Mouse (Mus musculus): ENCODE measurements around the gene Grb7. TPM values are rescaled to one million over a fixed set of nuclear protein-coding genes. Genes with fewer than 3 reads are reported as not detected.

The Grb7 gene
- polyA plus RNA-seq, 1 experiment from 2014 or later, result 0.50 TPM

DNA sequence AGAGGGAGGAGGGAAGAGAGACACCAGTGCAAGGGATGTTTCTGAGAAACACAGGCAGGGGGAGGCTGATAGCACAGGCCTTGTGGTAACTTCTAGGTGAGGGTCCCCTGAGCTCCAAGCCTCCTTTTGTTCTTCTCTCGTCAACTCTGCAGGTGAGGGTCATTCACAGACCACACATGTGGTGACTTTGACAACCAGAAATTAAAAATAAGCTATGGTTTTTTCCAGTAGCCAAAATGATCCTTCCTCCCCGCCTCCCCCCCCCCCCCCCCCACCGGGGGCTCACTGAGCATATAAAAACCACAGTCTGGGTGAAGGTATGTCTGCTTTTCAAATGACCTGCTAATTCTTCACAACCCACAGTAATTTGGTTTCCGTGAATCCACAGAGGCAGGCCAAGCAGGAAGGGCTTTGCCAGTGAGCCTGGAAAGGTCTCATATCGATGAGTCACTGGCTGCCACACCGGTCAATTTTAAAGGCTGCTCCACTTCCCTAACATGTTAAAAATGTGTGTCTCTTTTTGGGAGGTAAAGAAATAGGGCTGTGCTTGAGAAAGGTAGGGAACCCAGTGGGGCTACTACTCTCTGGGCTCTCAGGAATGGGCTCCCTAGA, 15.0 kb downstream of the Grb7 start:
- no peak overlapping the region for H3K4me3 ChIP-seq (ENCODE audit: control insufficient read depth in 1 of 2, insufficient read depth in 1 of 2, low read depth in 1 of 2, low read length in 2 of 2)
- no peak overlapping the region for H3K4me2 ChIP-seq (ENCODE audit: low read length)
- ATAC-seq (ENCODE audit: insufficient number of reproducible peaks, insufficient read depth, low FRiP score, low read depth), result no peak
- H3K27ac ChIP-seq (replicated peaks in 1 of 2; ENCODE audit: control insufficient read depth in 1 of 2, insufficient read depth in 1 of 2, low read depth in 2 of 2, low read length in 2 of 2), result no peak overlapping the region
- no peaks in the 10 kb centered on the region for H3K9me3 ChIP-seq (ENCODE audit: control insufficient read depth, low read length)
- H3K9ac ChIP-seq (ENCODE audit: low read length), result no peak overlapping the region
- H3K36me3 ChIP-seq (ENCODE audit: control insufficient read depth, insufficient read depth, low read length), result no peaks in the 10 kb centered on the region
- WGBS, result 54% methylated on average over 6 of the region's 6 CpGs
- H3K4me1 ChIP-seq (ENCODE audit: control insufficient read depth in 2 of 2, insufficient read depth in 2 of 2, low read length in 2 of 2), result peaks cover 4 to 7% of the 10 kb centered on the region in 2 experiments; a peak in 3 of 4 replicates
- peaks cover 25% of the 10 kb centered on the region for H3K27me3 ChIP-seq (ENCODE audit: control insufficient read depth, insufficient read depth, low read length)

DNA sequence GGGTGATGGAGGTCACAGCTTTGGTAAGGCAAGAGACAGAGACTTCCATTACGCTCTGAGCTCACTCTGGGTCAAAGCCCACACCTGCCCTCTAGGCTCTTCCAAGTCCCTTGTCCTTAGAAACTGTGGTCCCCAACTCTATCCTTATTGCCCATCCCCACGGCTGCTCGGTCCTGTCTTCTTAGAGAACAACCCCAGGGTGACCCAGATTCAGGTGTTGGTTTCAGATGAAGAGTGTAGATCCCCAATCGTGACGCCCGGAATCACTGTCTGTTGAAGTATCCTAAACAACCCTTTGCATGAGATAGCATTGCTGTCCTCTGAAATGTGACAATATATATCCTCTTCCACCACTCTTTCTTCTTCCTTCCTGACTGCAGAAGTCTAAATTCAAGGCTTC, 16.1 kb downstream of the Grb7 start:
- no peak overlapping the region for H3K4me2 ChIP-seq (ENCODE audit: low read length)
- peaks cover 25% of the 10 kb centered on the region for H3K27me3 ChIP-seq (ENCODE audit: control insufficient read depth, insufficient read depth, low read length)
- no peak for ATAC-seq (ENCODE audit: insufficient number of reproducible peaks, insufficient read depth, low FRiP score, low read depth)
- WGBS, result 81% methylated on average over 6 of the region's 6 CpGs
- no peaks in the 10 kb centered on the region for H3K36me3 ChIP-seq (ENCODE audit: control insufficient read depth, insufficient read depth, low read length)
- H3K9ac ChIP-seq (ENCODE audit: low read length), result no peak overlapping the region
- H3K9me3 ChIP-seq (ENCODE audit: control insufficient read depth, low read length), result no peaks in the 10 kb centered on the region
- H3K4me1 ChIP-seq (ENCODE audit: control insufficient read depth in 2 of 2, insufficient read depth in 2 of 2, low read length in 2 of 2), result peaks cover 4 to 5% of the 10 kb centered on the region in 2 experiments; a peak in 3 of 4 replicates
- H3K4me3 ChIP-seq (ENCODE audit: control insufficient read depth in 1 of 2, insufficient read depth in 1 of 2, low read depth in 1 of 2, low read length in 2 of 2), result no peak overlapping the region
- H3K27ac ChIP-seq (replicated peaks in 1 of 2; ENCODE audit: control insufficient read depth in 1 of 2, insufficient read depth in 1 of 2, low read depth in 2 of 2, low read length in 2 of 2), result no peak overlapping the region

DNA sequence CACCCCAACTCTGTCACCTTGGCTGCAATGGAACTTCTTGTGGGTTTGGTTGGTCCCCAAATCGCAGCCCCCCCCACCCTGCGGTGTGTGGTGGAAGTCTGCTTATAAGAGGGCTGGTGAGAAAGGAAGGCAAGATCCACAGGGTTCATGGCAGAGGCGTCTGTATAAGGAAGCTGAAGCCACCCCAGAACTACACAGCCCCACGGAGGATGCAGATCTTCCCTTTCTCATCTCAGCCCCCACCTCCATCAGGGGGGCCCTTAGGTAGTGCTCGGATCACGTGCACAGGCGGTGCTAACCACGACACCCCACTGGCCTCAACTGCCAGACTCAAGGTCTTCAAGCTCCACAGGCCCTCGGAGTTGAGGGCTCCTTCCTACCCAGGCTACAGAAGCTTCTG, 17.7 kb downstream of the Grb7 start:
- Histone ChIP-seq H3K27me3 (ENCODE audit: control insufficient read depth, insufficient read depth, low read length) (peaks cover 16% of the 10 kb centered on the region), H3K4me3 (ENCODE audit: control insufficient read depth in 1 of 2, insufficient read depth in 1 of 2, low read depth in 1 of 2, low read length in 2 of 2) (no peak overlapping the region)
- WGBS, result 76% methylated on average over 9 of the region's 9 CpGs

DNA sequence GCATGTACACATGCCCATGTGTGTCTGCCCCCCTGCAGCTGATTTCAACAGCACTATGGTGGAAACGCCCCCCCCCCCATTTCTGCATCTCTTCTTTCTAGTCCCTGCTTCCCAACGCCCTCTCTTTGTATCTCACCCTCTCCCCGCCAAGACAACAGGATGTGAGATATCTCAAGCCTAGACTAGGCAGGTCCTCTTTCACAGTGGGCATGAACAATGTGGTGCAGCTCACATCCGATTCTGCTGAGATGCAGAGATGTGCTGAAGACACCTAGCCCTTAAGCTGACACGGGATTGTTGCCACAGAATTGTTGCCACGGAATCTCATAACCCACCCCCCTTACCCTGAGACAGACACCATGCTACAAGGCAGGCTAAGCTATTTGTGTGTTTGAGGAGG, 18.3 kb downstream of the Grb7 start:
- Histone ChIP-seq H3K4me1 (ENCODE audit: control insufficient read depth in 2 of 2, insufficient read depth in 2 of 2, low read length in 2 of 2) (no peaks in the 10 kb centered on the region), H3K9ac (ENCODE audit: low read length) (no peak overlapping the region), H3K36me3 (ENCODE audit: control insufficient read depth, insufficient read depth, low read length) (no peaks in the 10 kb centered on the region), H3K9me3 (ENCODE audit: control insufficient read depth, low read length) (no peaks in the 10 kb centered on the region), H3K4me2 (ENCODE audit: low read length) (no peak overlapping the region), H3K27me3 (ENCODE audit: control insufficient read depth, insufficient read depth, low read length) (peaks cover 10% of the 10 kb centered on the region), H3K27ac (replicated peaks in 1 of 2; ENCODE audit: control insufficient read depth in 1 of 2, insufficient read depth in 1 of 2, low read depth in 2 of 2, low read length in 2 of 2) (no peak overlapping the region), H3K4me3 (ENCODE audit: control insufficient read depth in 1 of 2, insufficient read depth in 1 of 2, low read depth in 1 of 2, low read length in 2 of 2) (no peak overlapping the region)
- no peak for ATAC-seq (ENCODE audit: insufficient number of reproducible peaks, insufficient read depth, low FRiP score, low read depth)
- 57% methylated on average over 6 of the region's 6 CpGs for WGBS

More for the DNA sequence above, 17.7 kb downstream of the Grb7 start:
- no peak overlapping the region for H3K27ac ChIP-seq (replicated peaks in 1 of 2; ENCODE audit: control insufficient read depth in 1 of 2, insufficient read depth in 1 of 2, low read depth in 2 of 2, low read length in 2 of 2)
- H3K4me2 ChIP-seq (ENCODE audit: low read length), result no peak overlapping the region
- no peaks in the 10 kb centered on the region for H3K4me1 ChIP-seq (ENCODE audit: control insufficient read depth in 2 of 2, insufficient read depth in 2 of 2, low read length in 2 of 2)
- no peak overlapping the region for H3K9ac ChIP-seq (ENCODE audit: low read length)
- no peak for ATAC-seq (ENCODE audit: insufficient number of reproducible peaks, insufficient read depth, low FRiP score, low read depth)
- no peaks in the 10 kb centered on the region for H3K36me3 ChIP-seq (ENCODE audit: control insufficient read depth, insufficient read depth, low read length)
- H3K9me3 ChIP-seq (ENCODE audit: control insufficient read depth, low read length), result no peaks in the 10 kb centered on the region

DNA sequence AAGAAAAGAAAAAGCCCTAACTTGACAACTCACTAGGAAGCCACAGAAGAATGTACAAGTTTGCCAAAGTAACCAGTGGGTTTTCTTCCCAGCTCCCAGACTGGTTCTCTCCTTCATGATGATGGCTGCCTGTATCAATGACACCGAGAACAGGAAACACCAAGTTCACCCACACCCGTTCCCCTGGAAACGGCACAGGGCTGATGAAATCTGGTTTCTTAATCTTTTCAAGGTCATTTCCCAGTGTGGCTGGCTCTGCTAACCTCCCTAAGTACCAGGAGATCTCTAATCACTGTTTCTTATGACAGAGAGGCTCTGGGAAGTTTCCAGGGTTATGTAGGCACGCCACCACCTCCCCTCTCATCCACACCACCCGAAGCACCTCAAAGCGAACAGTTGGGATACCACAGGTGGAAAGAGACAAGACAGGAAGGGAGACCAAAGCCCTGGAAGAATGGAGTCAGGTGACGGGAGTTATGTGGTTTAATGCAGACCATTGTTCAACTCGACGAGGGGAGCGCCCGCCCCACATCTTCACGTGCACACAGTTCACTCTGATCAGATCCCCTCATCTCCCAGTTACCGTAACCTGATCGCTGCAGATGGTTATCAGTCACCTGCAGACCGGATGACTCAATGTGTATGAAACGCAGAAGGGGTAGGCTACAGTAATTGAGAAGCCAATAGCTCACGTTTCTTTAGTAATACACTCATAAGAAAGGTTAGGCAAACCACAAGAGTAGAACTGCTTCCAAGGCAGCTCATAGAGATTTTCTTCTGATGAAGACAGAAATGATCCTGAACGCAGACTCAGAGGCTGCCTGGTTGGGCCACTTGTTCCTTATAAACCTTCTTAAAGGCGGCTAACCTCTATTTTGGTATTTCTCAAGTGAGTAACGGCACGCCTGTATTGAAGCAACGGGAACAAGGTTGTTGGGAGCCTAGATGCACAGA, 23.8 kb downstream of the Grb7 start:
- H3K4me1 ChIP-seq (ENCODE audit: control insufficient read depth in 2 of 2, insufficient read depth in 2 of 2, low read length in 2 of 2), result no peaks in the 10 kb centered on the region
- H3K27ac ChIP-seq (replicated peaks in 1 of 2; ENCODE audit: control insufficient read depth in 1 of 2, insufficient read depth in 1 of 2, low read depth in 2 of 2, low read length in 2 of 2), result no peak overlapping the region
- H3K27me3 ChIP-seq (ENCODE audit: control insufficient read depth, insufficient read depth, low read length), result 0 out of 2 replicates have a peak, but pooled peaks cover 3% of the 10 kb centered on the region
- H3K9ac ChIP-seq (ENCODE audit: low read length), result no peak overlapping the region
- no peaks in the 10 kb centered on the region for H3K36me3 ChIP-seq (ENCODE audit: control insufficient read depth, insufficient read depth, low read length)
- no peaks in the 10 kb centered on the region for H3K9me3 ChIP-seq (ENCODE audit: control insufficient read depth, low read length)
- 74% methylated on average over 22 of the region's 22 CpGs for WGBS
- no peak overlapping the region for H3K4me2 ChIP-seq (ENCODE audit: low read length)
- no peak for ATAC-seq (ENCODE audit: insufficient number of reproducible peaks, insufficient read depth, low FRiP score, low read depth)
- no peak overlapping the region for H3K4me3 ChIP-seq (ENCODE audit: control insufficient read depth in 1 of 2, insufficient read depth in 1 of 2, low read depth in 1 of 2, low read length in 2 of 2)

DNA sequence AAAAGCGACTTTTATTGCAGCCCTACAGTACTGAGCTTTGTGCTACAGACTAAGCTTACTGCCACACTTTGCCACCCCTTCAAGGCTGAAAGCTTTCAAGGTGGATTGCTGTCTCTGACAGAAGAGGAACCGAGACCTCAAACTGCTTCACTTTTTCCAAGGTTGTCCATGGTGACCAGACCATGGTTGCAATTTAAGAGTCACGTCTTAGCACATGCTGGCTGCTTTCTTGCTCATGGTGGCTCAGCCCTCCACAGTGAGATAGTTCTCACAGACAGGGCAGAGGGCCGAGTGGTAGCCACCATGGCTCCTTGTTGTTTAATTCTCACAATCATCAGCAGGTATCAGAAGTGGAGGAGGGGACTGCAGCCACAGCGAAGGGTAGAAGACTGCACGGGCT, 24.6 kb downstream of the Grb7 start:
- Histone ChIP-seq H3K27ac (replicated peaks in 1 of 2; ENCODE audit: control insufficient read depth in 1 of 2, insufficient read depth in 1 of 2, low read depth in 2 of 2, low read length in 2 of 2) (no peak overlapping the region), H3K4me1 (ENCODE audit: control insufficient read depth in 2 of 2, insufficient read depth in 2 of 2, low read length in 2 of 2) (no peaks in the 10 kb centered on the region), H3K36me3 (ENCODE audit: control insufficient read depth, insufficient read depth, low read length) (no peaks in the 10 kb centered on the region), H3K27me3 (ENCODE audit: control insufficient read depth, insufficient read depth, low read length) (0 out of 2 replicates have a peak, but pooled peaks cover 3% of the 10 kb centered on the region), H3K4me3 (ENCODE audit: control insufficient read depth in 1 of 2, insufficient read depth in 1 of 2, low read depth in 1 of 2, low read length in 2 of 2) (no peak overlapping the region), H3K4me2 (ENCODE audit: low read length) (no peak overlapping the region), H3K9me3 (ENCODE audit: control insufficient read depth, low read length) (no peaks in the 10 kb centered on the region), H3K9ac (ENCODE audit: low read length) (no peak overlapping the region)
- 72% methylated on average over 6 of the region's 6 CpGs for WGBS
- ATAC-seq (ENCODE audit: insufficient number of reproducible peaks, insufficient read depth, low FRiP score, low read depth), result no peak

DNA sequence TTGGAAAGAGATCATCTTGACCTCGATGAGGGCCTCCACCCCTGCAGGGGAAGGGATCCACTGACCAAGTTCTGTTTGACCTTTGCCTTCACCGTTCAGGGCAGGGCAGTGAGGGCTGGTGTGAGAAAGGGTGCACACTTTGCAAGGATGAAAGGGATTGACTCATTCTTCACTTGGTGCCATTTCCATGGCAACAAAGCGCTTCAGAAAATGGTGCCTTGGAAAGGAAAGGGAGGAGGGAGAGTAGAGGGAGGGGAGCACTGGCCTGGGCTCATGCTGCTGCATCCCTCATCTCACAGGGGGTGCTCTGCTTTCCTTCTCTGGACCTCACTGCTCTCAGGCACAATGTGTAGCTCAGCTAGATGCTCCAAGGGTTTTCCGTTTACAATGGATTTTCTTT, 26.5 kb downstream of the Grb7 start:
- Histone ChIP-seq H3K9ac (ENCODE audit: low read length) (no peak overlapping the region), H3K27ac (replicated peaks in 1 of 2; ENCODE audit: control insufficient read depth in 1 of 2, insufficient read depth in 1 of 2, low read depth in 2 of 2, low read length in 2 of 2) (no peak overlapping the region), H3K4me3 (ENCODE audit: control insufficient read depth in 1 of 2, insufficient read depth in 1 of 2, low read depth in 1 of 2, low read length in 2 of 2) (no peak overlapping the region), H3K4me2 (ENCODE audit: low read length) (no peak overlapping the region), H3K4me1 (ENCODE audit: control insufficient read depth in 2 of 2, insufficient read depth in 2 of 2, low read length in 2 of 2) (no peaks in the 10 kb centered on the region; a peak in 1 of 4 replicates), H3K9me3 (ENCODE audit: control insufficient read depth, low read length) (no peaks in the 10 kb centered on the region), H3K27me3 (ENCODE audit: control insufficient read depth, insufficient read depth, low read length) (0 out of 2 replicates have a peak, but pooled peaks cover 3% of the 10 kb centered on the region), H3K36me3 (ENCODE audit: control insufficient read depth, insufficient read depth, low read length) (no peaks in the 10 kb centered on the region)
- no peak for ATAC-seq (ENCODE audit: insufficient number of reproducible peaks, insufficient read depth, low FRiP score, low read depth)
- WGBS, result 72% methylated on average over 4 of the region's 4 CpGs

Measured in heart, embryonic 14.5 days (tissue).